Mouse (Mus musculus) limb, embryonic 11.5 days (tissue): Measurements from ENCODE around the gene Zfp574. TPM values are rescaled to one million over a fixed set of nuclear protein-coding genes. Genes with fewer than 3 reads are reported as not detected.
A peak's percentile ranks its signal among the peaks of the same experiment; 100 is the strongest.

ENCODE experiments used
- ATAC-seq: fragments of 200-750 bp; cut with Nextera tagmentation; 2 replicates; pipeline ENCODE4 v1.8.0; 2017; ENCODE audit warnings: low read depth; ENCODE audit not compliant: insufficient number of reproducible peaks, low FRiP score, low TSS enrichment
- DNase-seq: peaks from one replicate; pipeline ENCODE4 v3.0.0-alpha.2; 2015; ENCODE audit warnings: low spot score
- H3K27ac ChIP-seq: fragments of 300-500 bp; sonication (generic); replicated peaks from 2 replicates; pipeline ENCODE4 v1.5.1; 2014; ENCODE audit warnings: low read depth, mild to moderate bottlenecking, low read length
- H3K27me3 ChIP-seq: fragments of 300-500 bp; sonication (generic); 2 replicates; pipeline ENCODE4 v1.6.1; 2014; ENCODE audit warnings: mild to moderate bottlenecking, low read length, mixed read lengths; ENCODE audit not compliant: control insufficient read depth, insufficient read depth
- H3K36me3 ChIP-seq: fragments of 300-500 bp; sonication (generic); 2 replicates; pipeline ENCODE4 v1.6.1; 2014; ENCODE audit warnings: mild to moderate bottlenecking, low read length, moderate library complexity, mixed read lengths; ENCODE audit not compliant: control insufficient read depth, insufficient read depth
- H3K4me1 ChIP-seq: fragments of 300-500 bp; sonication (generic); 2 replicates; pipeline ENCODE4 v1.6.1; 2014; ENCODE audit warnings: low read length, mixed read lengths; ENCODE audit not compliant: control insufficient read depth, insufficient read depth
- H3K4me2 ChIP-seq: fragments of 300-500 bp; sonication (generic); 2 replicates; pipeline ENCODE4 v1.6.1; 2014; ENCODE audit warnings: low read depth, mild to moderate bottlenecking, moderate library complexity; ENCODE audit not compliant: severe bottlenecking
- H3K4me3 ChIP-seq: fragments of 300-500 bp; sonication (generic); 2 replicates; pipeline ENCODE4 v1.5.1; 2014; ENCODE audit warnings: low read depth, low read length
- H3K9ac ChIP-seq: fragments of 300-500 bp; sonication (generic); 2 replicates; pipeline ENCODE4 v1.6.1; 2014; ENCODE audit warnings: mild to moderate bottlenecking, low read length
- H3K9me3 ChIP-seq: fragments of 300-500 bp; sonication (generic); 2 replicates; pipeline ENCODE4 v1.6.1; 2016; ENCODE audit warnings: low read length; ENCODE audit not compliant: control insufficient read depth
- WGBS: fragments of 180-500 bp; shearing (Covaris S2); extraction: QIAGEN DNeasy Blood & Tissue Kit; methylation state at CpG from one replicate; pipeline ENCODE4 v1.1.7; 2014; 5-methylcytosine and 5-hydroxymethylcytosine counted together
- polyA plus RNA-seq: library from polyadenylated mRNA; unstranded; fragments of >200 nt; fragmentation: Nextera tagmentation; extraction: Ambion mirVana; gene quantifications from 2 replicates; pipeline ENCODE4 v1.2.1, GENCODE M21; 2014

The Zfp574 gene
- polyA plus RNA-seq, 1 experiment from 2014 or later = 28.1 TPM

GRCm38 (mm10) chr7:25077414-25077755, 5.0 kb downstream of the Zfp574 start:
- ATAC-seq = peak; percentile 51

GRCm38 (mm10) chr7:25079496-25080026, 7.2 kb downstream of the Zfp574 start:
- no peak overlapping the region for H3K9ac ChIP-seq
- no peak for DNase-seq
- no peak overlapping the region for H3K4me2 ChIP-seq
- peaks cover 39% of the 10 kb centered on the region for H3K36me3 ChIP-seq
- WGBS = 85% methylated on average over 12 of the region's 12 CpGs
- H3K9me3 ChIP-seq = no peaks in the 10 kb centered on the region; the same call in 1 of the 2 replicates
- H3K4me1 ChIP-seq = peaks cover 7% of the 10 kb centered on the region
- H3K27ac ChIP-seq = no peak overlapping the region
- H3K27me3 ChIP-seq = no peaks in the 10 kb centered on the region
- no peak overlapping the region for H3K4me3 ChIP-seq
- ATAC-seq = no peak

More at GRCm38 (mm10) chr7:25077414-25077755, 5.0 kb downstream of the Zfp574 start:
- WGBS = 0% methylated on average over 33 of the region's 33 CpGs
- H3K27ac ChIP-seq = peak overlapping the region; percentile 88
- H3K9me3 ChIP-seq = no peaks in the 10 kb centered on the region; the same call in 1 of the 2 replicates
- no peak for DNase-seq
- H3K4me2 ChIP-seq = peak overlapping the region; percentile 74
- peak overlapping the region; percentile 90 for H3K9ac ChIP-seq
- peaks cover 7% of the 10 kb centered on the region for H3K4me1 ChIP-seq
- peak overlapping the region; percentile 86 for H3K4me3 ChIP-seq
- no peaks in the 10 kb centered on the region for H3K27me3 ChIP-seq
- peaks cover 28% of the 10 kb centered on the region for H3K36me3 ChIP-seq

- Histone ChIP-seq H3K36me3 (peaks cover 39% of the 10 kb centered on the region), H3K4me2 (no peak overlapping the region), H3K27me3 (no peaks in the 10 kb centered on the region), H3K27ac (no peak overlapping the region), H3K9me3 (no peaks in the 10 kb centered on the region; the same call in 1 of the 2 replicates), H3K4me3 (no peak overlapping the region), H3K4me1 (peaks cover 7% of the 10 kb centered on the region), H3K9ac (no peak overlapping the region)
- 93% methylated on average over 13 of the region's 13 CpGs for WGBS
- DNase-seq = no peak
- ATAC-seq = no peak
Observed at GRCm38 (mm10) chr7:25080431-25080830, 8.1 kb downstream of the Zfp574 start.

- no peak overlapping the region for H3K4me2 ChIP-seq
- H3K36me3 ChIP-seq = peaks cover 42% of the 10 kb centered on the region
- H3K27me3 ChIP-seq = no peaks in the 10 kb centered on the region
- peak; percentile 42 for DNase-seq
- peaks cover 7% of the 10 kb centered on the region for H3K4me1 ChIP-seq
- H3K27ac ChIP-seq = no peak overlapping the region
- no peaks in the 10 kb centered on the region for H3K9me3 ChIP-seq
- no peak for ATAC-seq
- no peak overlapping the region for H3K4me3 ChIP-seq
- no peak overlapping the region for H3K9ac ChIP-seq
- 93% methylated on average over 4 of the region's 4 CpGs for WGBS
Observed at GRCm38 (mm10) chr7:25082510-25082909, 10.1 kb downstream of the Zfp574 start.

- WGBS = 94% methylated on average over 5 of the region's 5 CpGs
- ATAC-seq (no peak), DNase-seq (no peak)
- H3K4me2 ChIP-seq = no peak overlapping the region
- H3K9ac ChIP-seq = no peak overlapping the region
- no peaks in the 10 kb centered on the region for H3K9me3 ChIP-seq
- no peaks in the 10 kb centered on the region for H3K4me1 ChIP-seq
- no peak overlapping the region for H3K4me3 ChIP-seq
- H3K36me3 ChIP-seq = peaks cover 38% of the 10 kb centered on the region
- no peaks in the 10 kb centered on the region for H3K27me3 ChIP-seq
- no peak overlapping the region for H3K27ac ChIP-seq
Observed at GRCm38 (mm10) chr7:25084621-25085020, 12.3 kb downstream of the Zfp574 start.

- 45% methylated on average over 3 of the region's 3 CpGs for WGBS
- DNase-seq (no peak), ATAC-seq (no peak)
- Histone ChIP-seq H3K9ac (no peak overlapping the region), H3K36me3 (peaks cover 20% of the 10 kb centered on the region), H3K4me1 (peaks cover 3% of the 10 kb centered on the region; the same call in 1 of the 2 replicates), H3K27ac (no peak overlapping the region), H3K9me3 (no peaks in the 10 kb centered on the region), H3K4me2 (no peak overlapping the region), H3K27me3 (no peaks in the 10 kb centered on the region), H3K4me3 (no peak overlapping the region)
Observed at GRCm38 (mm10) chr7:25086656-25087055, 14.3 kb downstream of the Zfp574 start.

GRCm38 (mm10) chr7:25087256-25087912, 15.0 kb downstream of the Zfp574 start:
- Histone ChIP-seq H3K4me2 (no peak overlapping the region), H3K4me3 (no peak overlapping the region), H3K36me3 (peaks cover 14% of the 10 kb centered on the region; the same call in 1 of the 2 replicates), H3K9ac (no peak overlapping the region), H3K9me3 (no peaks in the 10 kb centered on the region), H3K4me1 (peaks cover 3% of the 10 kb centered on the region; the same call in 1 of the 2 replicates), H3K27ac (no peak overlapping the region), H3K27me3 (no peaks in the 10 kb centered on the region)
- DNase-seq (no peak), ATAC-seq (peak; percentile 44; the same call in 1 of the 2 replicates)
- 72% methylated on average over 10 of the region's 10 CpGs for WGBS

- Histone ChIP-seq H3K4me2 (no peak overlapping the region), H3K4me1 (peaks cover 3% of the 10 kb centered on the region; the same call in 1 of the 2 replicates), H3K27ac (no peak overlapping the region), H3K9ac (no peak overlapping the region), H3K36me3 (peaks cover 11% of the 10 kb centered on the region; the same call in 1 of the 2 replicates), H3K9me3 (no peaks in the 10 kb centered on the region), H3K27me3 (no peaks in the 10 kb centered on the region), H3K4me3 (no peak overlapping the region)
- WGBS = 71% methylated on average over 5 of the region's 5 CpGs
- DNase-seq = no peak
- no peak for ATAC-seq
Observed at GRCm38 (mm10) chr7:25087972-25088371, 15.6 kb downstream of the Zfp574 start.
